Mouse (Mus musculus) heart, embryonic 13.5 days (tissue): Measurements from ENCODE around the gene Sptssb. TPM values are rescaled to one million over a fixed set of nuclear protein-coding genes. Genes with fewer than 3 reads are reported as not detected.

Experiments
- ATAC-seq: fragments of 200-750 bp; cut with Nextera tagmentation; 2 replicates; pipeline ENCODE4 v1.8.0; 2017; ENCODE audit warnings: moderate TSS enrichment; ENCODE audit not compliant: insufficient number of reproducible peaks, low FRiP score, low TSS enrichment; ENCODE audit errors: extremely low read depth
- H3K27ac ChIP-seq: fragments of 300-500 bp; sonication (generic); replicated peaks from 2 replicates; pipeline ENCODE4 v1.5.1; 2015; ENCODE audit warnings: moderate library complexity, mild to moderate bottlenecking, inconsistent platforms
- H3K27me3 ChIP-seq: fragments of 300-500 bp; sonication (generic); replicated peaks from 2 replicates; pipeline ENCODE4 v1.6.1; 2015; ENCODE audit warnings: mild to moderate bottlenecking, inconsistent platforms
- H3K36me3 ChIP-seq: fragments of 300-500 bp; sonication (generic); 2 replicates; pipeline ENCODE4 v1.6.1; 2015; ENCODE audit warnings: mild to moderate bottlenecking, inconsistent platforms
- H3K4me1 ChIP-seq: fragments of 300-500 bp; sonication (generic); 2 replicates; pipeline ENCODE4 v1.6.1; 2015; ENCODE audit warnings: inconsistent platforms
- H3K4me2 ChIP-seq: fragments of 300-500 bp; sonication (generic); 2 replicates; pipeline ENCODE4 v1.6.1; 2015; ENCODE audit warnings: inconsistent platforms, mild to moderate bottlenecking, moderate library complexity
- H3K4me3 ChIP-seq: fragments of 300-500 bp; sonication (generic); 2 replicates; pipeline ENCODE4 v1.5.1; 2015; ENCODE audit warnings: moderate library complexity, mild to moderate bottlenecking, inconsistent platforms
- H3K9ac ChIP-seq: fragments of 300-500 bp; sonication (generic); 2 replicates; pipeline ENCODE4 v1.6.1; 2015; ENCODE audit warnings: inconsistent platforms, mild to moderate bottlenecking, moderate library complexity
- H3K9me3 ChIP-seq: fragments of 300-500 bp; sonication (generic); 2 replicates; pipeline ENCODE4 v1.6.1; 2016; ENCODE audit warnings: inconsistent platforms
- WGBS: fragments of 180-500 bp; shearing (Covaris S2); methylation state at CpG from one replicate; pipeline ENCODE4 v1.1.7; 2015; ENCODE audit warnings: mixed read lengths; 5-methylcytosine and 5-hydroxymethylcytosine counted together
- polyA plus RNA-seq: library from polyadenylated mRNA; unstranded; fragments of >200 nt; fragmentation: Nextera tagmentation; extraction: Ambion mirVana; gene quantifications from 2 replicates; pipeline ENCODE4 v1.2.1, GENCODE M21; 2015

Gene Sptssb
- polyA plus RNA-seq, 1 experiment from 2014 or later: 1.0 TPM

GRCm38 (mm10) chr3:69797533-69797932, 62.2 kb downstream of the Sptssb start:
- 84% methylated on average over 4 of the region's 4 CpGs for WGBS

GRCm38 (mm10) chr3:69792823-69793417, 66.8 kb downstream of the Sptssb start:
- ATAC-seq: no peak
- Histone ChIP-seq H3K4me2 (no peak overlapping the region), H3K4me3 (no peak overlapping the region), H3K9ac (no peak overlapping the region), H3K27me3 (no peaks in the 10 kb centered on the region), H3K36me3 (no peaks in the 10 kb centered on the region), H3K27ac (no peak overlapping the region), H3K9me3 (0 out of 2 replicates have a peak, but pooled peaks cover 6% of the 10 kb centered on the region), H3K4me1 (no peaks in the 10 kb centered on the region)
- WGBS: 71% methylated on average over 3 of the region's 3 CpGs

More at GRCm38 (mm10) chr3:69797533-69797932, 62.2 kb downstream of the Sptssb start:
- Histone ChIP-seq H3K27me3 (no peaks in the 10 kb centered on the region), H3K27ac (no peak overlapping the region), H3K36me3 (no peaks in the 10 kb centered on the region), H3K9me3 (0 out of 2 replicates have a peak, but pooled peaks cover 6% of the 10 kb centered on the region), H3K4me2 (no peak overlapping the region), H3K4me1 (no peaks in the 10 kb centered on the region), H3K4me3 (no peak overlapping the region), H3K9ac (no peak overlapping the region)
- ATAC-seq: no peak

GRCm38 (mm10) chr3:69779246-69779796, 80.4 kb downstream of the Sptssb start:
- Histone ChIP-seq H3K4me2 (no peak overlapping the region), H3K36me3 (no peaks in the 10 kb centered on the region), H3K9ac (no peak overlapping the region), H3K4me3 (no peak overlapping the region), H3K27ac (no peak overlapping the region), H3K9me3 (no peaks in the 10 kb centered on the region), H3K27me3 (no peaks in the 10 kb centered on the region), H3K4me1 (no peaks in the 10 kb centered on the region)
- WGBS: 66% methylated on average over 4 of the region's 4 CpGs
- ATAC-seq: no peak

- no peak overlapping the region for H3K4me3 ChIP-seq
- no peak overlapping the region for H3K4me2 ChIP-seq
- H3K9ac ChIP-seq: no peak overlapping the region
- H3K27ac ChIP-seq: no peak overlapping the region
- no peaks in the 10 kb centered on the region for H3K36me3 ChIP-seq
- H3K9me3 ChIP-seq: no peaks in the 10 kb centered on the region
- no peak for ATAC-seq
- H3K27me3 ChIP-seq: no peaks in the 10 kb centered on the region
- H3K4me1 ChIP-seq: no peaks in the 10 kb centered on the region
- 81% methylated on average over 4 of the region's 4 CpGs for WGBS
Observed at GRCm38 (mm10) chr3:69773356-69773755, 86.4 kb downstream of the Sptssb start.

Other genes starting within 250 kb of the Sptssb start
- gene Nmd3, start 138.0 kb downstream of the Sptssb start, polyA plus RNA-seq: 96.0 and 102 TPM in 2 replicates
- not detected in 2 replicates for gene Otol1, start 147.7 kb upstream of the Sptssb start, polyA plus RNA-seq